Mouse (Mus musculus): ENCODE measurements around the gene Mthfs. TPM values are rescaled to one million over a fixed set of nuclear protein-coding genes. Genes with fewer than 3 reads are reported as not detected.
"Not testable (repeated sequence)": the region's sequence is repeated elsewhere in the genome, so short reads cannot be mapped to it uniquely, and the experiment has no call there.

Gene Mthfs
- total RNA-seq, 1 experiment from 2014 or later = 49.4 TPM

DNA sequence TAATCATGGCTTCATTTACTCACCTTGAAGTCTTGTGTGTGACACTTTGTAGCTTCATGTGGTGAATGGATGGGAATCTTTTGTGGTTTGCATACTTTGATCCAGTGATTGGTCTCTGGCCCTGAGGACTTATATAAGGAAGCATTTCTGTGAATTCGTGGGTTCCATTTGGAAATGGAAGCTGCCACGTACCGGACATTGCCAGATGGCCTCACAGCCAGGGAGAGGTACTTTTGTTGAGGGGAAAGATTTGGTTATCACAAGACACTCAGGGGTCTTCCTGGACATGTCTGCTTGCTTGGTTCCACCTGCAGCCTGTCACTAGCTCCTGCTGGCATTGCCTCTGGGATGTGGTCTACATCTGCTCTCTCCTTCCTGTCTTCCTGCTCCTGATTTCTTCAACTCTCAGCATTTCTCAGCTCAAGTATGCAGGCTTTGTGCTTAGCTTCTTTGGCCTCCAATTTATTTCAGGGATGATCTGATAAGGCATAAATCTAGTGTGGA is 30.1 kb downstream of the Mthfs start:
- DNase-seq = not testable (repeated sequence)

GRCm38 (mm10) chr9:89253400-89253799 is 42.9 kb downstream of the Mthfs start:
- no peak for DNase-seq

DNA sequence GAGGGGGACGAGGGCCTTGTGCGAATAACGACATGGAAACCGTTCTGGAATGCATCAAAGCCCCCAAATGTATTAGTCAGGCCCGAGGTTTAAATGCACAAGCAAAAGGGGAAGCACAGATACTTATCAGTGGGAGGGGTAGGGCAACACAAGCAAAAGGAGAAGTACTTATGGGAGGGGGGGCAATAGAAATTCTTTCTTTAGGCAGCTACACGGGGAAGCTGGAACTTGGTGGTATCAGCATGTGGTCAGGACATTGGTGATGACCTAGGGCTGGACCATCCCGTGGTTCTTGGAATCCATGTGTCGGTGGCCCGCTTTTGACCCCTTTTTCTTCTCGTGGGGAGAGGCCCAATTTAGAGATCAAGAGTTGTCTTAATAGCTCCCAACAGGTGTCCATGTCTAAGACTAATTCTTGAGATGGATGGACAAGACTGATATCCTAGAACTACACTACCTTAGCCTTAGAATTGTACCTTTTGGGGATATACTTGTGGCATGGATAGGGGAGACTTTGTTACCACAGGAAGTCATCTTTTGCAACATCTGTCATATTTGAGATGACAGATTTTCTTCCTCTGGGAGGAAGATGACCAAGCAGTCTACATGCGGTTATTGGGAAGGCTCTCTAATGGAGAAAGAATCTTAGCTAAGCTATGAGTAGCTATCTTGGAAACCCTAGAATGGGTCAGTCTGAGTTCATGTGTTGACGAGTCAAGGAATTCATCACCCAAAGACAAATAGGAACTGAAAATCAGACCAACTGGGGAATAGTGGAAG is 46.3 kb downstream of the Mthfs start:
- no peak for DNase-seq

DNA sequence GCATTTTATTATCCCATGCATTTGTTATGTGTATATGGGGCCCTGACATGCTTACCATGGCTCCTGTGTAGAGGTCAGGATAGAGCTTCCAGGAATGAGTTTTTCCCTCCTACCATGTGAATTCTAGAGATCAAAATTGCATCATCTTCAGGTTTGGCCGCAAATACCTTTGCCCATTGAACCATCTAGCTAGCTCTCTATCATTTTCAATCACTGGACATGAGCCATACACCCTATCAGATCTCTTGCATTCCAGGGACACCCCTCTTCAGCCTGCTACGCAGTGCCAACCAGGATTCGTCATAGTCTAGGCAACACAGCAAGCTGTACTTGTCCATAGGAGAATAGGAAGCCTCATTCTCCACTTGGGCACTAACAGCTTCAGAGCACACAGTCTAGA is 53.5 kb downstream of the Mthfs start:
- no peak for DNase-seq

DNA sequence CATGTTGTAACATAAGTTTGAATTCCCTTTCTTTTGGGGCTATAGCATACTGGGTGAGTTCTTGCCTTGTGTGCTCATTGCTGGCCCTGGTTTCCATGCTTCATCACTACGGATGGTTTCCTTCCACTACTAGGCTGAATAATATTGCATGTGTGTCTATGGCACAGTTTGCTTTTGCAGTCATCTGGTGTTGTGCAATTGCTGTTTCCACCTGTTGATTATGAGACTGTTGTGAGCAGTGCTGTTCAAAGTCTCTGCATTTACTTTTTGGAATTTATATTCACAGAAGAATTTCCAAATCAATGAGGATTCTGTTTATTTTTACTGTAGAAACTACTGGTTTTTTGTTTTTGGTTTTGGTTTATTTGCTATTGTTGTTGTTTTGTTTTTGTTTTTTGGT is 54.1 kb downstream of the Mthfs start:
- no peak for DNase-seq

DNA sequence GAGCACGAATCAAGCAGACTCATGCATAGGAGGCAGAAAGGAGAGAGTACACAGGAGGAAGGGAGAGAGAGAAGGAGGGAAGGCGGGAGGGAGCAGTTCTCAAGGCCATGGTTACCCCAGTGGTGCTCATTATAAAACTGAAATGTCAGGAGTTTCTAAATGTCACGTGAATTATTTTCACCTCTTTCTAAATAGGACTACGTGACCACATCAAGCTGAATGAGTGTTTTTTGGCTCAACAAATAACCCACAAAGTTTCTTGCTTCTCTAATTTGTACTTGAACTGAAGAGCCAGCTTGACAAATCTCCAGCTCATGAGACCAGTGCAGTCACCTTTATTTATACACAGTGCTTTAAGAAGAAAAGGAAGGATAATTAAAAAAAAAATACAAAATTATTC is 56.6 kb downstream of the Mthfs start:
- DNase-seq = no peak

GRCm38 (mm10) chr9:89267572-89267971 is 57.1 kb downstream of the Mthfs start:
- DNase-seq = no peak

- DNase-seq = no peak
Measured at GRCm38 (mm10) chr9:89270376-89270775, 59.9 kb downstream of the Mthfs start.

DNA sequence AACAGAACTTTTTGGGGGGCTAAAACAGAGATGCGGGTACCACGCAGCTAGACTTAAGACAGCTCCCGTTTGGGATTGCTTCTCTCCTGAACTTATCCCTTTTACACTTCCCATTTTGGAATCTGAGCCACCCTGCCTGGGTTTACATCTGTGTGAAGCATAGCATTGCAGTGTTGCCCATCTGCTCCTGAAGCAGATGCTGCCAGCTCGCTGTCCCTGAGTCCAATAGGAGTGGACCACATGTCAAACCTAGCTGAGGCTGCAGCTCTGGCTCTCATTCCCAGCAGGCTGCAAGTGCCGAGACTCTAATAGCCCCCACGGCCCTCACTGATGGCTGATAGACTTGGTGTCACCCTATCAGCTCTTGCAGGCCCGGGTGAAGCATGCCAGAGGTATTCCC is 63.3 kb downstream of the Mthfs start:
- no peak for DNase-seq

DNA sequence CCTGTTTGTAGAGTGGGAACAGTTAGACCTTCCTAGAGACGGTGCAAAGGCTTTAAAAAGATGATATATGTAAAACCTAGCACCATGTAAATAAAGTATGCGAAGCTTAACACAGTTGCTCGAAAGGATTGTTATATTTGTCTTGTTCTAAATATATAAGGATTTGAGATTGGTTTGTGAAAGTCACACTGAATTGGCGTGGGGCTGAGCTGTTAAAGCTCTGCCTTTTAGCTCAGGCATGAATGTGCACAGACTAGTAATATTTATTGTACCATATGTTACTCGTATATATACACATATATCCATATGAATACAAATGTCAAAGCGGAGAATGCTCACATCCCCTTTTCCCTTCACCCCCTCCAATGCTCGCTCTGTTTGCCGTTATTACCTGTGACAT is 67.7 kb downstream of the Mthfs start:
- no peak for DNase-seq

GRCm38 (mm10) chr9:89282374-89283068 is 72.0 kb downstream of the Mthfs start:
- no peak for DNase-seq

- DNase-seq = no peak
Measured at GRCm38 (mm10) chr9:89288037-89288436, 77.6 kb downstream of the Mthfs start.

DNA sequence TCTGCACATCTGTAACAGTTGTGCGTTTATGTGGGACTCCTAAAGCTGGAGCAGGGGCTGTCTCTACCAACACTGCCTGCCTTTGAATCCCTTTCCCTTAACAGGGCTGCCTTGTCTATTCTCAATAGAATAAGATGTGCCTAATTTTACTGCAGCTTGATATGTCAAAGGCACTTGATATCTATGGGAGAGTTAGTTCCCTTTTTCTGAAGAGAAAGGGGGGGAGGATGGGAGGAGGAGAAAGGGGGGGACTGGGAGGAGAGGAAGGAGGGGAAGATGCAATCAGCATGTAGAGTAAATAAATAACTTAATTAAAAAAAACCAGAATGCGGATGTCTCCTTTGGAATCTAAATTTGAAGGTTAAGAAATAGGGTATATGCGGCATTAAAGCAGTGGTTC is 82.9 kb downstream of the Mthfs start:
- DNase-seq = no peak

DNA sequence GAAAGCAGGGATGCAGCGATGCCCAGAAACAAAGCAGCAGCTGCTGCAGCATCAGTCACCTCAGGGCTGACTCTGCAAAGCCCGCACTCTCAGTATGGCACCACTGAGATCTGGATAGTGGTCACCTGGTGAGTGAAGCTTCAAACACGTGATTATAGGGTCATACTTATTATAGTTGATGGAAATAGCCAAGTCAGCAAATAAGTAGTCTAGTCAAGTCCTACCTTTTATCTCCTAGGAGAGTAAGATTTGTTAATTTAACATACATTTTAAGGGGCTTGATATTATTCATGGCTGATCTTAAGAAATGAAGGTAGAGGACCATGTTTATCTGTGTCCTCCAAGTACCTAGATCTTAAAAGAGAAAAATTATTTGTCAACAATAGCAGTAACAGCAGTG is 83.6 kb downstream of the Mthfs start:
- DNase-seq = no peak

DNA sequence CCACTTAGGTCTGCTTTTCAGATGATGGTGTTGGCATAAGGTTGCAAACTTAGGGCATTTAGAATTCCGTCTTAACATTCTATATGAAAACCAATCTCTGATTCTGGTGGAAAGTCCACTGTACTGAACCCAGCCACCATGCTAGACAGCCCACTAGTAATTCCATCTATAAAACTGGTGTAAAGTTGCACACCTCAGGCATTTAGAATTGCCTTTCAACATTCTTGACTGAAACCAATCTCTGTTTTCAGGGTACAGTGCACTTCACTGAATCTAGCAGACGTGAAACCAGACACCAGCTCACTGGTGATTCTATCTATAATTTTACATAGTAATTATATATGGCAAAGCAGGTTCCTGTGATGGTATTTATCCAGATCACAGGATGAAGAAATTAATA is 95.2 kb downstream of the Mthfs start:
- DNase-seq = no peak

- DNase-seq = no peak
Measured at GRCm38 (mm10) chr9:89308357-89309194, 98.1 kb downstream of the Mthfs start.

- no peak for DNase-seq
Measured at GRCm38 (mm10) chr9:89309195-89309535, 98.7 kb downstream of the Mthfs start.

GRCm38 (mm10) chr9:89311649-89312048 is 101.2 kb downstream of the Mthfs start:
- DNase-seq = no peak

DNA sequence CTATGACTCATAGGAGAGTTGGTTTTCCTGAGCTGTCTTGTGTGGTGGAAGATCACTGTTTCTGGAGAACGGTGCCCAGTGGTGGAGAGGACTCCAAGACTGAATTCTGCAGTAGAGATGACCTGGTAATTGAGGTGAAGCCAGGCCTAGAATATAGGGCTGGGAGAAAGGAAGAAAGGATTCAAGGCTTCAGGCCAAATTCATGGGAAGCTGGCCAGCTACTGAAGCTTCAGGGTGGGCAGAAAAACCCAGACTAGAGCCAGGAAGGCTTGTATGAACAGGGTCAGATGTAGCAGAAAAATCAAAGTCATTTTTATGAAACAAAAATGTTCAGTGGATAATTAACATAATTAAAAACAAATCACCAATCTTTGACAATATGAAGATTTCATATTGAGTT is 163.3 kb downstream of the Mthfs start:
- DNase-seq = no peak

DNA sequence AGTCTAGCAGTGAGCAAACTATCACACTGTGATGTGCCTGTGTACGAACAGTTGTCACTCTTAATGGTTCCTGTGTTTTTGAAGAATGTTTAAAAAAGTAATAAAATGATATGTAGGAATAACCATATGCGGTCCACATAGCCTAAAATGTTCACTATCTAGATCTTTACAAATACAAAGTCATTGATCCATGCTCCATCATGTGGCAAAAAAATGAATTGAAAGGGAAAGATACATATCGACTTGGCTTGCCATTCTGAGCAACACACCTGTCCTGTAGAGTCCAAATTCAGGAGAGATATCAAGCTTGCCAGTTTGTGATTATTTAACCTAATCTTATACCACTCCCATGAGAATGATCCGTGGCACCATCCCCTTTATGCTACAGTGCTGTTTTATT is 164.2 kb downstream of the Mthfs start:
- DNase-seq = no peak

- peak; percentile 29 for DNase-seq
Measured at GRCm38 (mm10) chr9:89403031-89403430, 192.6 kb downstream of the Mthfs start.

Data from adrenal gland, postnatal 25 days (tissue).